Mouse (Mus musculus): ENCODE measurements at regions not wholly inside any gene's neighbourhood (a gene's known extent, or its start where the extent isn't known, plus 50 kb on each side); places are given as distances from the start of the nearest gene placed in this dataset.

- DNase-seq (ENCODE audit: low spot score) (no peak), ATAC-seq (no peak)
- Histone ChIP-seq H3K9ac (ENCODE audit: low read length) (no peak overlapping the region), H3K27ac (ENCODE audit: low read depth, low read length) (no peak overlapping the region), H3K4me1 (ENCODE audit: control insufficient read depth, insufficient read depth, low read length) (no peaks in the 10 kb centered on the region), H3K4me3 (ENCODE audit: low read depth, low read length) (no peak overlapping the region), H3K27me3 (replicated peaks; ENCODE audit: control insufficient read depth, insufficient read depth, low read length) (no peaks in the 10 kb centered on the region), H3K36me3 (ENCODE audit: control insufficient read depth, insufficient read depth, low read length) (no peaks in the 10 kb centered on the region), H3K4me2 (ENCODE audit: low read length) (no peak overlapping the region), H3K9me3 (replicated peaks; ENCODE audit: control insufficient read depth, low read length) (no peaks in the 10 kb centered on the region)
- 93% methylated on average over 3 of the region's 3 CpGs for WGBS
Observed at GRCm38 (mm10) chr12:13119653-13120052, 129.4 kb downstream of the Ddx1 start.

GRCm38 (mm10) chr12:13118026-13118425, 131.0 kb downstream of the Ddx1 start:
- no peak overlapping the region for H3K4me3 ChIP-seq (ENCODE audit: low read depth, low read length)
- H3K9ac ChIP-seq (ENCODE audit: low read length) = no peak overlapping the region
- ATAC-seq = no peak
- no peaks in the 10 kb centered on the region for H3K27me3 ChIP-seq (replicated peaks; ENCODE audit: control insufficient read depth, insufficient read depth, low read length)
- DNase-seq (ENCODE audit: low spot score) = no peak
- H3K4me2 ChIP-seq (ENCODE audit: low read length) = no peak overlapping the region
- H3K9me3 ChIP-seq (replicated peaks; ENCODE audit: control insufficient read depth, low read length) = no peaks in the 10 kb centered on the region
- H3K4me1 ChIP-seq (ENCODE audit: control insufficient read depth, insufficient read depth, low read length) = no peaks in the 10 kb centered on the region
- H3K27ac ChIP-seq (ENCODE audit: low read depth, low read length) = no peak overlapping the region
- WGBS = 65% methylated on average over 9 of the region's 9 CpGs
- H3K36me3 ChIP-seq (ENCODE audit: control insufficient read depth, insufficient read depth, low read length) = no peaks in the 10 kb centered on the region

GRCm38 (mm10) chr12:13114341-13114740, 134.7 kb downstream of the Ddx1 start:
- Histone ChIP-seq H3K4me2 (ENCODE audit: low read length) (no peak overlapping the region), H3K27me3 (replicated peaks; ENCODE audit: control insufficient read depth, insufficient read depth, low read length) (no peaks in the 10 kb centered on the region), H3K9ac (ENCODE audit: low read length) (no peak overlapping the region), H3K4me1 (ENCODE audit: control insufficient read depth, insufficient read depth, low read length) (no peaks in the 10 kb centered on the region), H3K27ac (ENCODE audit: low read depth, low read length) (no peak overlapping the region), H3K4me3 (ENCODE audit: low read depth, low read length) (no peak overlapping the region), H3K9me3 (replicated peaks; ENCODE audit: control insufficient read depth, low read length) (no peaks in the 10 kb centered on the region), H3K36me3 (ENCODE audit: control insufficient read depth, insufficient read depth, low read length) (no peaks in the 10 kb centered on the region)
- 61% methylated on average over 4 of the region's 4 CpGs for WGBS
- ATAC-seq = no peak
- DNase-seq (ENCODE audit: low spot score) = no peak

GRCm38 (mm10) chr12:13106931-13107330, 142.1 kb downstream of the Ddx1 start:
- no peak for DNase-seq (ENCODE audit: low spot score)
- Histone ChIP-seq H3K27ac (ENCODE audit: low read depth, low read length) (no peak overlapping the region), H3K9me3 (replicated peaks; ENCODE audit: control insufficient read depth, low read length) (no peaks in the 10 kb centered on the region), H3K36me3 (ENCODE audit: control insufficient read depth, insufficient read depth, low read length) (no peaks in the 10 kb centered on the region), H3K27me3 (replicated peaks; ENCODE audit: control insufficient read depth, insufficient read depth, low read length) (no peaks in the 10 kb centered on the region), H3K4me1 (ENCODE audit: control insufficient read depth, insufficient read depth, low read length) (peaks cover 4% of the 10 kb centered on the region; the same call in 1 of the 2 replicates), H3K9ac (ENCODE audit: low read length) (no peak overlapping the region), H3K4me3 (ENCODE audit: low read depth, low read length) (no peak overlapping the region), H3K4me2 (ENCODE audit: low read length) (no peak overlapping the region)
- ATAC-seq = no peak
- 83% methylated on average over 3 of the region's 3 CpGs for WGBS

GRCm38 (mm10) chr12:13100505-13101354, 148.3 kb downstream of the Ddx1 start:
- H3K36me3 ChIP-seq (ENCODE audit: control insufficient read depth, insufficient read depth, low read length) = no peaks in the 10 kb centered on the region
- no peaks in the 10 kb centered on the region for H3K9me3 ChIP-seq (replicated peaks; ENCODE audit: control insufficient read depth, low read length)
- H3K9ac ChIP-seq (ENCODE audit: low read length) = no peak overlapping the region
- peaks cover 12% of the 10 kb centered on the region for H3K4me1 ChIP-seq (ENCODE audit: control insufficient read depth, insufficient read depth, low read length)
- no peak overlapping the region for H3K4me3 ChIP-seq (ENCODE audit: low read depth, low read length)
- ATAC-seq = peak; percentile 53
- peak; percentile 74 for DNase-seq (ENCODE audit: low spot score)
- H3K4me2 ChIP-seq (ENCODE audit: low read length) = no peak overlapping the region
- peak overlapping the region; percentile 18; the same call in 1 of the 2 replicates for H3K27ac ChIP-seq (ENCODE audit: low read depth, low read length)
- 10% methylated on average over 12 of the region's 12 CpGs for WGBS
- H3K27me3 ChIP-seq (replicated peaks; ENCODE audit: control insufficient read depth, insufficient read depth, low read length) = no peaks in the 10 kb centered on the region

GRCm38 (mm10) chr12:13094111-13094851, 152.6 kb upstream of the Mycn start:
- WGBS = 83% methylated on average over 9 of the region's 9 CpGs

GRCm38 (mm10) chr12:13085951-13086350, 144.2 kb upstream of the Mycn start:
- 81% methylated on average over 9 of the region's 9 CpGs for whole genome bisulfite sequencing
- Histone ChIP-seq H3K9me3 (replicated peaks; ENCODE audit: control insufficient read depth, low read length) (no peaks in the 10 kb centered on the region), H3K9ac (ENCODE audit: low read length) (no peak overlapping the region), H3K4me1 (ENCODE audit: control insufficient read depth, insufficient read depth, low read length) (peaks cover 5% of the 10 kb centered on the region), H3K27ac (ENCODE audit: low read depth, low read length) (no peak overlapping the region), H3K4me2 (ENCODE audit: low read length) (no peak overlapping the region), H3K27me3 (replicated peaks; ENCODE audit: control insufficient read depth, insufficient read depth, low read length) (no peaks in the 10 kb centered on the region), H3K36me3 (ENCODE audit: control insufficient read depth, insufficient read depth, low read length) (no peaks in the 10 kb centered on the region), H3K4me3 (ENCODE audit: low read depth, low read length) (no peak overlapping the region)
- DNase-seq (ENCODE audit: low spot score) = no peak
- ATAC-seq = no peak

More at GRCm38 (mm10) chr12:13094111-13094851, 152.6 kb upstream of the Mycn start:
- no peak for DNase-seq (ENCODE audit: low spot score)
- H3K27me3 ChIP-seq (replicated peaks; ENCODE audit: control insufficient read depth, insufficient read depth, low read length) = no peaks in the 10 kb centered on the region
- H3K4me3 ChIP-seq (ENCODE audit: low read depth, low read length) = no peak overlapping the region
- H3K9me3 ChIP-seq (replicated peaks; ENCODE audit: control insufficient read depth, low read length) = no peaks in the 10 kb centered on the region
- no peak overlapping the region for H3K27ac ChIP-seq (ENCODE audit: low read depth, low read length)
- H3K9ac ChIP-seq (ENCODE audit: low read length) = no peak overlapping the region
- no peaks in the 10 kb centered on the region for H3K36me3 ChIP-seq (ENCODE audit: control insufficient read depth, insufficient read depth, low read length)
- H3K4me2 ChIP-seq (ENCODE audit: low read length) = no peak overlapping the region
- H3K4me1 ChIP-seq (ENCODE audit: control insufficient read depth, insufficient read depth, low read length) = no peaks in the 10 kb centered on the region
- no peak for ATAC-seq

GRCm38 (mm10) chr12:13085484-13085883, 143.8 kb upstream of the Mycn start:
- H3K4me2 ChIP-seq (ENCODE audit: low read length) = no peak overlapping the region
- no peak for ATAC-seq
- no peaks in the 10 kb centered on the region for H3K27me3 ChIP-seq (replicated peaks; ENCODE audit: control insufficient read depth, insufficient read depth, low read length)
- no peak overlapping the region for H3K27ac ChIP-seq (ENCODE audit: low read depth, low read length)
- no peaks in the 10 kb centered on the region for H3K36me3 ChIP-seq (ENCODE audit: control insufficient read depth, insufficient read depth, low read length)
- WGBS = 97% methylated on average over 6 of the region's 6 CpGs
- H3K4me1 ChIP-seq (ENCODE audit: control insufficient read depth, insufficient read depth, low read length) = peaks cover 5% of the 10 kb centered on the region
- H3K9me3 ChIP-seq (replicated peaks; ENCODE audit: control insufficient read depth, low read length) = no peaks in the 10 kb centered on the region
- no peak overlapping the region for H3K9ac ChIP-seq (ENCODE audit: low read length)
- no peak for DNase-seq (ENCODE audit: low spot score)
- no peak overlapping the region for H3K4me3 ChIP-seq (ENCODE audit: low read depth, low read length)

Measured in forebrain, embryonic 14.5 days (tissue).